Mouse (Mus musculus) embryo, embryonic 11 days (tissue): ENCODE results near the gene Gm14434.
"Not testable (repeated sequence)": the region's sequence is repeated elsewhere in the genome, so short reads cannot be mapped to it uniquely, and the experiment has no call there.

ENCODE experiments used
- DNase-seq: peaks from one replicate; pipeline ENCODE4 v3.0.0-alpha.2; 2015

The Gm14434 gene

GRCm38 (mm10) chr2:176486683-176487082 lies at the start of gene Gm14434:
Gene Gm14434, minus strand, starts transcription at chr2:176486783.
- DNase-seq = not testable (repeated sequence)

GRCm38 (mm10) chr2:176520756-176521155 lies 34.2 kb upstream of the Gm14434 start, which contains the start of gene Zfp967:
Gene Zfp967, plus strand, starts transcription at chr2:176521056.
- not testable (repeated sequence) for DNase-seq

GRCm38 (mm10) chr2:176423294-176423693 lies 63.3 kb downstream of the Gm14434 start, which contains the start of gene Gm14435:
Gene Gm14435, plus strand, starts transcription at chr2:176423594.
- not testable (repeated sequence) for DNase-seq
